Mouse (Mus musculus) lung, postnatal 36 days (tissue): ENCODE measurements around the gene Arhgap23.

Source experiments
- DNase-seq: peaks from one replicate; pipeline ENCODE4 v3.0.0; 2022; ENCODE audit warnings: mixed read lengths

The Arhgap23 gene

GRCm38 (mm10) chr11:97534442-97535307, 119.3 kb downstream of the Arhgap23 start:
- DNase-seq: no peak

- DNase-seq: no peak
Measured at GRCm38 (mm10) chr11:97535308-97535630, 119.9 kb downstream of the Arhgap23 start.

GRCm38 (mm10) chr11:97535660-97536059, 120.3 kb downstream of the Arhgap23 start:
- DNase-seq: no peak

GRCm38 (mm10) chr11:97536083-97536747, 120.9 kb downstream of the Arhgap23 start:
- no peak for DNase-seq

- DNase-seq: no peak
Measured at GRCm38 (mm10) chr11:97536835-97537579, 121.7 kb downstream of the Arhgap23 start.

- DNase-seq: no peak
Measured at GRCm38 (mm10) chr11:97537580-97538089, 122.3 kb downstream of the Arhgap23 start.

- DNase-seq: no peak
Measured at GRCm38 (mm10) chr11:97539622-97540021, 124.3 kb downstream of the Arhgap23 start.

GRCm38 (mm10) chr11:97540136-97540535, 124.8 kb downstream of the Arhgap23 start:
- no peak for DNase-seq

- no peak for DNase-seq
Measured at GRCm38 (mm10) chr11:97540604-97541003, 125.3 kb downstream of the Arhgap23 start.

- no peak for DNase-seq
Measured at GRCm38 (mm10) chr11:97542171-97543150, 127.1 kb downstream of the Arhgap23 start.

GRCm38 (mm10) chr11:97543181-97543733, 127.9 kb downstream of the Arhgap23 start:
- DNase-seq: no peak

- DNase-seq: no peak
Measured at GRCm38 (mm10) chr11:97543883-97544282, 128.6 kb downstream of the Arhgap23 start.

- DNase-seq: no peak
Measured at GRCm38 (mm10) chr11:97545808-97546560, 130.7 kb downstream of the Arhgap23 start.

- peak; percentile 27 for DNase-seq
Measured at GRCm38 (mm10) chr11:97546804-97547411, 131.6 kb downstream of the Arhgap23 start.

- DNase-seq: no peak
Measured at GRCm38 (mm10) chr11:97547957-97548706, 132.8 kb downstream of the Arhgap23 start.

- no peak for DNase-seq
Measured at GRCm38 (mm10) chr11:97548757-97549156, 133.4 kb downstream of the Arhgap23 start.
